Mouse (Mus musculus) skeletal muscle tissue, adult 2 months (tissue): Measurements from ENCODE around the gene Wdr47.
A peak's percentile ranks its signal among the peaks of the same experiment; 100 is the strongest.
"Not testable (repeated sequence)": the region's sequence is repeated elsewhere in the genome, so short reads cannot be mapped to it uniquely, and the experiment has no call there.

Experiments
- DNase-seq: peaks from one replicate; pipeline ENCODE4 v3.0.0-alpha.2; 2012; ENCODE audit warnings: low read depth, low spot score

The Wdr47 gene

DNA sequence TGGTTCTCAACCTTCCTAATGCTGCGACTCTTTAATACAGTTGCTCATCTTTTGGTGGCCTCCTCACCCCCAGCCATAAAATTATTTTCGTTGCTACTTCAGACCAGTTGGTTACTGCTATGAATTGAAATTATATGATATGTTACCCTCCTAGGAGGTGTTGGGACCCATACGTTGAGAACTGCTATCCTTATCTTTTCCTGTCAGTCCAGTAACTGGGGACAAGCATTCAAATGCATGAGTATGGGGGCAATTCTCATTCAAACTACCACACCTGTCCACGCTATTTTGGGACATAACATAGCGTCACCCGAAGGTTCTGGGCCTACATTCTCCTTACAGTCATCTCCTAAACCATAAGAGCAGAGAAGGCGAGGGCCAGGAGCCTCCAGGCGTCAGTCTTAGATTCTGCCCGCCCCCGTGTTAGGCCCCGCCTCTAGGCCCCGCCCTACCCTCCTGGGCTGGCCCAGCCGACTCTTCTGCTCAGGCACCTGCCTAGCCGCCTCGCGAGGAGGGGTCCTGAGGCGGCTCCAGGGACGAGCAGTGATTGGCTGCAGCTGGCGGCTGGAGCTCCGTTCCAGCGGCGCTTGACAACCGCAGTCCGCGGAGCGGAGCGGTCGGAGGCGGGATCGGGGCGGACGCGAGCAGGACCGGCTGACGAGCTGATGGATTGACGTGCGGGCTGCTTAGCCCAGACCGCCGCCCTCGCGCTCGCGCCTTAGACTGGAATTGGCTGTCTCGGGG lies at the start of gene Wdr47:
Gene Wdr47, plus strand, starts transcription at position 494 of the 744 bp plus-strand sequence.
- DNase-seq = peak; percentile 94

DNA sequence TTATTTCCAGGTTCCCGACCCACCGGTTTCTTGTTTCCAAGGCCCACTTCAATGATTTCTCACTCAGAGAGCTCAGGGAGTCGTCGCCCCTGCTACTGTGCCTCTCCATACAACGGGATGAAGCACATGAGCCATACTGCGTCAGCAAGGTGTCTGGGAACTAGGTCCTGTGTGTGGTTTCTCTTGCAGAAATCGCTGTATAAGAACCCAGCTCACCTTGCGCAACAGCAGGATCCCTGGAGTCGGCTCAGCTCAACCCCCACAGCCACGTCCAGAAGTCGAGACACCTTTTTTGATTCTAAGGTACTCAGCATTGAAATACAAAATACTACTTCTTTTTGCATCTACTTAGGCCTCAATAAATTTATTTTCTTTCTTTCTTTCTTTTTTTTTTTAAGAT lies 48.8 kb upstream of the Wdr47 start:
- DNase-seq = no peak

DNA sequence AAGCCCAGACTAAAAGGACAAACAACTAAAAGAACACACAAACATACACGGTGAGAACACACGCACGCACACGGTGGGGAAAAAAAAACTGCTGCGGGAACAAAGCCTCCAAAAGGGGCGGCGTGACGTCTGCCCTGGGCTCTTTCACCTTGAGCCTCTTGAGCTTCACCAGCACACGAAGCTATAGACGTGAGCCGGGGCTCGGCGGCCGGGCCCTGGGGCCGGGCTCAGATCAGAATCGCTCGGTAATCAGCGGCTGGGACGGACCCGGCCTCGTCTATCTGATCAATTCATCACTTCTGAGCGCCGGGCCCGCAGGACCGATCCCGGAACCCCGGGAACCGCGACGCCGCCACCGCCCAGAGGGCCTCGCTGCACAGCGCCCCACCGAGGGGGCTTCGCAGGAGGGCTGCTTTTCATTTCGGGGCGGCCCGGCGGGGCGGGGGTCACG lies 36.9 kb upstream of the Wdr47 start:
- DNase-seq = no peak

DNA sequence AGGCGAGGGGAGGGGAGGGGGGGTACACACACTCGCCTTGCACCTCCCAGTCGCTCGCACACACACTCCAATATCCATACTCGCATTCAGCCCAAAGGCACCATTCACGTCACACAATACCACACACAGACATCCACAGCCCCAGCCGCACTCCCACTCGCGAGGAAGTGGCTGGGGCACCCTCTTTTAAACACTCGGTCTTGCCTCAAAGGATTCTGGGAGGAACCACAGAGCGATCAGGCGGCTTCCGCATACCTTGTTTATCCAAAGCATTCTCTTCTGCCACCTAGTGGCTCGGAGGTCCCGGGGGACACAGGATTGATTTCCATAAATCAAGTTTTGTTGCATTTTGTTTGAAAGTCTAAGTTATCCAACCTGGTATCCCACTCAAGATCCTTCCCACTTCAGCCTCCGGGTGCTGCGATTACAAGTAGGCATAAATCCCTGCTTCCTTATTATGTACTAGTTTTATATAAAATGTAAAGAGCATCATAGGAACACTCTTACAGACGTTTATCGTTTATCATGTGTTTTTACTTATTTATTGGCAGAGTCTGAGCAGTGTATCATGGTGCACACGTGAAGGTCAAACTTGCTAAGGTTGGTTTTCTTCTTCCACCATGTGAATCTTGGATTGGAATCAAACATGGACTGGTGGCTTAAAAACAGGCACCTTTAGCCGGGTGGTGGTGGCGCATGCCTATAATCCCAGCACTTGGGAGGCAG lies 36.3 kb upstream of the Wdr47 start:
- peak; percentile 96 for DNase-seq

DNA sequence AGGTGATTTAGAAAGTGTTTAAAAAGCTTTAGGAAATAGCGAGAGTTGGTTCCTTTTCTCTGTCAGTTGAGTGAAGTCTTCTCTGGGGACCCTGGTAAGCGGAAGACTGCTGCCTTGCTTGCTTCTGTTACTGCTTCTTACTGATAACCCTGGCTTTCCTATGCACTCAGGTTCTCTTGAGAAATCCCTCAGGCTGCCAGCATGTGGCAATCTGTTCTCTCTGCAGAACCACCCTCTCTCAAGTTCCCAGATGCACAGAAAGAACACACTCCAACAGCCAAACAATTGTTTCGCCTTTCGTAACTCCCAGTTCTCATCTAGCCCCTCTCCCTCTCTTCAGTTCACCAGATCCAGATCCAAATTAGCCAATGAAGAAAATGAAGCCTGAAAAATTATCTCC lies 33.2 kb upstream of the Wdr47 start:
- no peak for DNase-seq

DNA sequence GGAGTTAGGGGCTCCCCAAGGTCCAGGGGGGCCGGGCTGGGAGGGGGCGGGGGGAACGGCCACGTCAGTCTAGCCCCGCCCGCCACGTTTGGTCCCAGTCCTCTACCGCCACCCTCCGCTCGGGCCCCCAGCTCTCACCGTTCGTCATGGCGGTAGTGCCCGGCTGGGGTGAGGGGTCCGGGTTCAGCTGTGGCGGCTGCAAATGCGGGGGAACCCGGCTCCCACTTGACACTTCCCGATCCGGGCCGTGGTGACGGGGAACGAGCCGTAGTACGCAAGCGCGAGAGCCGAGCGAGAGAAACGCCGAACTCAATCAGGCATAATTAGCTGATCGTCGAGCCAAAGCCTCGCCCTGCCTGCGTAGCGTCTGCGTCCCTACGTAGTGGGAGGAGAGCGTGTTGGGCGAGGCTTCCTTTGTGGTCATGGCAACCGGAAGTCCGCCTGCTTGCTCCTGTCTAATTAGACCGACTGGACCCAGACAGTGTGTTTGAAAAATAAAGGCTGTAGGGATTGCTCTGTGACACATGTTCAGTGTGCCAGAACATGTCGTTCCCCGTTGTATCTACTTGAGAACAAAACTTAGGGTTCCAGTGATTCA lies 28.8 kb upstream of the Wdr47 start, which contains the start of gene Tmem167b:
Gene Tmem167b, minus strand, starts transcription at position 334 of the 598 bp plus-strand sequence.
- DNase-seq = peak; percentile 97

DNA sequence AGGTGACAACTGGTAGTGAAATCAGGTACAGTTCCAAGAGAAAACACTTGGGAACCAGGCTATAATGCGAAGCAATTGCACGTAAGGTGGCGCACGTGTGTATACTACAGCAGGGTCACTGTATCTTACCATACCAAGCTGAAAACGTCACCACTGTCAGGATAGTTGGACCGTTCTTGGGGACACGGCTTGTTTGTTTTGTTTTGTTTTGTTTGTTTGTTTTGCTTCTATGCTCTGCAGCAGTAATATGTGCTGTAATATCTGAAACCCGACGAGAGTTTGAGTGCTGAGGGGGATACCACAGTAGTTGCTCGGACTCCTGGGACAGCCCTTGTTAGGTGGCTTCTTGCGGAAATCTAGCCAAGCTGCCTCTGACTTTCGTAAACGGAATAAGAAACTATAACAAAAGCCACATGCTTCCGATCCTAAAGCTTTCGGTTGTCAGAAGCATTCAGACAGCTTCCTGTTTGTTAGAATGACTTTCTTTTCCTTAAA lies 28.3 kb upstream of the Wdr47 start:
- DNase-seq = no peak

DNA sequence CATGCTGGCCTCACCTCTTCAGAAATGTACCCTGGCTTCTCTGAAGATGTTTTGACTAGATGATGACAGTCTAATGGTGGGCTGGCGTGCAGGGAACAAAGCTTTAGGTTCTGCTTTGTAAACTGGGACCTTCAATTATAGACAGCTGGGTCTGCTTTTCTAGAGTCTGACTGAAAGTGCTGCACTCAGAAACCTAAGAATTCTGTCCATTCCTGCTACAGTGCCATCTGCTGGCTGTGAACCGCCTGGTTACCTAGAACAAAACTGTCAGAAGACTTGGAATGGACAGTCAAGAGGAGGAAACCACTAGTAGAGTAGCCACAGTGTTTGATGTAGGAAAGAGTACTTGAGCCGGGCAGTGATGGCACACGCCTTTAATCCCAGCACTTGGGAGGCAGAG lies 27.8 kb upstream of the Wdr47 start:
- peak; percentile 65 for DNase-seq

DNA sequence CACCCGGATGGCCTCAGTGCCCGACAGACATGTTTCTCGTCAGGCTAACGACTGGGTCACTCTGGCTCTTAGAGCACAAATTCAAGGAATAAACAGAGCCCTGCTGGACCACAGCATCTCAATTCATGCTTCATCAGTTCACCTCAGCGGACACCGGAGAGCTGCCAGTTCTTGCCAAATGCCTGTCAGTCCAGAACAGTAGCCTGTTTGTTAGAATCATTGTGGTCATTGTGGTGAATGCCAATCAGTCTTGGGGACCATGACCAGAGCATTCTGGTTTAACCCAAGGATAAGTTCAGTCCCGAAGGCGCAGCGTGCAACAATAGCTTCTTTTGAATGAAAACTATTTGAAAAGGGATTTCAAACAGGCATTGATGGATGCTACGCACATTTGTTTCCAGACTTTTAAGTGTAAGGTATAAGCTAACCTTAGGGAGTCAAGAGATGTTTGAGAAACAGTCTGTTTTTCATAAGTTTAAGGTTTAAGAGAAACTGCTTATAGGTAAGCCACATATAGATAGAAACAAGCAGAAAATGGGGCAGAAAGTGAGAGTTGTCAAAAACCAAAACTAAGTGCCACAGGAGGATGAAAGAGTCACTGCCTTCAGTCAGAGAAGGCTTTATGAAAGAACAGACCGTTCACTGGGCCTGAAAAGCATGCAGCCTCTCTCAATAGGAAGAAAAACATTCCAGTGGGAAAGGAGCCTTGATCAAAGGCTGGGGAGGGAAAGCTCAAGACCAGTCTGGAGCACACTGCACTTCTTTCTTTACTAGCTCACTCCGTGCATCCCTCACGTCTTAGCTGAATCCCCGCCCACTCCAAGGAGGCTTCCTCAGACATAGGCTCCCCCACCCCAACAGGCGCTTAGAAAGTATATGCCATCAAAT lies 22.8 kb upstream of the Wdr47 start:
- no peak for DNase-seq

DNA sequence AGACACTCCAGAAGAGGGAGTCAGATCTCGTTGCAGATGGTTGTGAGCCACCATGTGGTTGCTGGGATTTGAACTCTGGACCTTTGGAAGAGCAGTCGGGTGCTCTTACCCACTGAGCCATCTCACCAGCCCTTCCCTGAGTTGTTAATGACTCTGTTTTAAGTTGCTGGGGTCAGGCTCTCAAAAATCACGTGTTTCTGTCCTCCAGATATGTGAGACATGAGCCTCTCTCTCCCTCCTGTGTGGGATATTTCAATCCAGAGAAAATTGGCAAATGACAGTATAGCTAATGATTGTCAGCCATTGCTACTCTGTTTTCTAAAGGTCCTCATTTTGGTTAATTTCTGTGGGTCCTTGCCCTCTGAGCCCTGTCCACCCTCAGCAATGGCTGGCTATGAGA lies 21.4 kb upstream of the Wdr47 start:
- not testable (repeated sequence) for DNase-seq

DNA sequence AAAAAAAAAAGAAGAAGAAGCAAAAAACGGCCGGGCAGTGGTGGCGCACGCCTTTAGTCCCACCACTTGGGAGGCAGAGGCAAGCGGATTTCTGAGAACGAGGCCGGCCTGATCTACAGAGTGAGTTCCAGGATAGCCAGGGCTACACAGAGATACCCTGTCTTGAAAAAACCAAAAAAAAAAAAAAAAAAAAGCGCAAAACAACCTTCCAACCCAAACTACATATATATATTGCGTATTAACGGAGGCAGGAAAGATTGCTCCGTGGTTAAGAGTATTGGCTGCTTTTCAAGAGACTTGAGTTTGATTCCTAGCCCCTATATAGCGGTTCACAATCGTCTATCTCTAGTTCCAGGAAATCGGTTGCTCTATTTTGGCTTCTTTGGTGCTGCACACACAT lies 20.3 kb upstream of the Wdr47 start:
- no peak for DNase-seq

DNA sequence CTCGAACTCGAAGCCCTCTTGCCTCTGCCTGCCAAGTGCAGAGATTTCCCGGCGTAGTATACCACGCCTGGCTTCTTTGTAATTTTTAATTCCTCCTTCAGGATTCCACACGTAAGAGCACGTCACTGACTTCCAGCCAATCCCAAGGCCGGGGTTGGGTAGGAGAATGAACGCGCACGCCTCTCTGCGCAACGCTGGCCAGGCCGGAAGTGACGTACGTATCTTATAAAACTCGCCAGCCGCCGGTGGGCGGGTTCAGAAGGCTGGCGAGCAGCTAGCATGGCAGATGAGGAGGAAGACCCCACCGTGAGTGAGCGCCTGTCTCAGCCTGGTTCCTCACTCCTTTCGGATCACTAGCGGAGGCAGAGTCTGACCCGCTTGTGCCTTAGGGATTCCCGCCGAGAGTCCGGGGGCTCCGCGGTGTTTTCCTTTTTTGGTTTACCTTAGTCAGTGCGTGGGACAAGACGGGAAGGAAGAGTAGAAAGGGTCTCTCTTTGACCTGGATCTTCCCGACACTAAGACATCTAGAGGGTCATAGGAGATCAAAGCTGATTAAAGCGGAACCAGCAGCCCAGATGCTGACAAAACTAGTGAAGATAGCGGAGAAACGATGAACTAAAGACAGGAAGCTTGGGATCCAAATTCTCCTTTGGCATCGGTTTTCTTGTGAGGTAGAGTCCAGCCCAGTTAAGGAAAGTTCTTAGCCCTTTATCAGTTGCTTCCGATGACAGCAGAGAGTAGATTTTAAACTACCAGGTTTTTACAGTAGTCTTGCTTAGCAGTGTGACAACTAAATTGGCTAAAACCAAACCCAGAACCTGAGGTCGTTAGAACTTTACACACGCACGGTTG lies 19.4 kb upstream of the Wdr47 start, which contains the start of gene Taf13:
Gene Taf13, plus strand, starts transcription at position 256 of the 852 bp plus-strand sequence.
- DNase-seq = peak; percentile 98

DNA sequence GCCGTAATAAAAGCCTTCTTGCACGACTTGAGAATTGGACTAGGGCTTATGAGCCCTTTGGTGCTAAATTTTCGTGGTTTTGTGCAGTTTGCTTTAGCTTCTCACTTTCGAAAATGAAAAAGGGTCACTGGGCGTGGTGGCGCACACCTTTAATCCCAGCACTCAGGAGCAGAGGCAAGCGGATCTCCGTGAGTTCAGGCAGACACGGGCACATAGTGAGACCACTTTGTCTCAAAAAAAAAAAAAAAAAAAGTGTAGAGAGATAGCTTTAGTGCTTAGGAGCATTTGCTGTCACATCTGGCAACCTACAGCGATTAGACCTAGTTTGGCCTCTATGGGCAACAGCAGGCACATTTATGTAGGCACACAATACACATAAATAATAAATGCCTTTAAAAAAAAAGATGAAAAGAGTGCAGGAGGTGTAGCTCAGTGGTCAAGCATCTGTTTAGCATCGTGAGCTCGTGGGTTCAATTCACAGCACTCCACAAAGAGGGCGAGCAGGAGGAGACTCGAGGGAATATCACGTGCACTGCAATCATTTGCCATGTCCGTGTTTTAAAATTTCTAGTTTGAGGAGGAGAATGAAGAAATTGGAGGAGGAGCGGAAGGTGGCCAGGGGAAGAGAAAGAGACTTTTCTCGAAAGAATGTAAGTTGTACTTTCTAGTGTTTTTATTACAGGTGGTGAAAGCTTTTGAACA lies 18.6 kb upstream of the Wdr47 start:
- no peak for DNase-seq

DNA sequence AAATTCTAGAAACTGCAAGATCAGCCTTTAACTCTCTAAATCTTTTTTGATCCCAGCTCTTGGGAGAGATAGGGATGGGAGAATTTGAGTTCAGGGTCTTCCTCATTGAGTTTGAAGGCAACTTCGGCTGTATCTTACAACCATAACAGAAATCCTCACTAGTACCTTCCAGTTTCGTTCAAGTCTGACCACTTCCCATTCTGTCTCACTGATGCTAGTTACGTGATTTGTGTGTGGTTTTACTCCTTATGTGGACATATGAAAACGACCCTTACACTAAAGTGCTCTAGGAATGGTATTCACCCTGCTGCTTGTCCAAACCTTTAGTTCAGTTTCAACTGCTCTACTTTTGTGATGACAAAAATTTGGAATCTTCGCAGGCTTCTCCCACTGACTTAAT lies 17.1 kb upstream of the Wdr47 start:
- DNase-seq = no peak

DNA sequence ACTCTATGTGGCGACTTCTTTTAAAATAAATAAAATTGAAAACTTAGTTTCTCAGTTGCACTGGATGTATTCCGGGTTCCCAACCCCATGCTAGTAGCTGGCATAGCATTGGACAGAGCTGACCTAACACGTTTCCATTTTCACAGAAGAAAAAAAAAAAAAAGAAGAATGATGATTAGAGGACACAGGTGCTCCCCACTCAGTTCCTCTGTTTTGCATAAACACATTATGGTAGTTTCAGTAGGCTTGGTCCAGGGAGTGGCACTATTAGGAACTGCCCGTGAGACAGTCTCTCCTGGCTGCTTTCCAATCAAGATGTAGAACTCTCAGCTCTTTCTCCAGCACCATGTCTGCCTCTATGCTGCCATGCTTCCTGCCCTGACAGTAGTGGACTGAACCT lies 6.5 kb upstream of the Wdr47 start:
- DNase-seq = no peak

DNA sequence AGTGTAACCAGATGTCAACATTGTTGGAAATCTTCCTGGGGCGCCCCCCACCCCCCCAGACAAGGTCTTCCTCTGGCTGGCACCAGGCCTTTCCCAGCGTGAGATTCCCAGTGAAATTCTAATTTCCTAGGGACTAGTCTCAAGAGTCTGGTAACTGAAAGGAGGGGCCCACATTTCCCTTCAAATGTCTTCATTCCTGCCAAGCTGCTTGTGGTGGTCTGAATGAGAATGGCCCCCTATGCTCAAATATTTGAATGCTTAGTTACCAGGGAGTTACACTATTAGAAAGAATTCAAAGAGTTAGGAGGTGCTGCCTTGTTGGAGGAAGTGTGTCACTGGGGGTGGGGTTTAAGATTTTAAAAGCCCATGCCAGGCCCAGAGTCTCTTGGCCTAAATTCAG lies 2.6 kb upstream of the Wdr47 start:
- no peak for DNase-seq

DNA sequence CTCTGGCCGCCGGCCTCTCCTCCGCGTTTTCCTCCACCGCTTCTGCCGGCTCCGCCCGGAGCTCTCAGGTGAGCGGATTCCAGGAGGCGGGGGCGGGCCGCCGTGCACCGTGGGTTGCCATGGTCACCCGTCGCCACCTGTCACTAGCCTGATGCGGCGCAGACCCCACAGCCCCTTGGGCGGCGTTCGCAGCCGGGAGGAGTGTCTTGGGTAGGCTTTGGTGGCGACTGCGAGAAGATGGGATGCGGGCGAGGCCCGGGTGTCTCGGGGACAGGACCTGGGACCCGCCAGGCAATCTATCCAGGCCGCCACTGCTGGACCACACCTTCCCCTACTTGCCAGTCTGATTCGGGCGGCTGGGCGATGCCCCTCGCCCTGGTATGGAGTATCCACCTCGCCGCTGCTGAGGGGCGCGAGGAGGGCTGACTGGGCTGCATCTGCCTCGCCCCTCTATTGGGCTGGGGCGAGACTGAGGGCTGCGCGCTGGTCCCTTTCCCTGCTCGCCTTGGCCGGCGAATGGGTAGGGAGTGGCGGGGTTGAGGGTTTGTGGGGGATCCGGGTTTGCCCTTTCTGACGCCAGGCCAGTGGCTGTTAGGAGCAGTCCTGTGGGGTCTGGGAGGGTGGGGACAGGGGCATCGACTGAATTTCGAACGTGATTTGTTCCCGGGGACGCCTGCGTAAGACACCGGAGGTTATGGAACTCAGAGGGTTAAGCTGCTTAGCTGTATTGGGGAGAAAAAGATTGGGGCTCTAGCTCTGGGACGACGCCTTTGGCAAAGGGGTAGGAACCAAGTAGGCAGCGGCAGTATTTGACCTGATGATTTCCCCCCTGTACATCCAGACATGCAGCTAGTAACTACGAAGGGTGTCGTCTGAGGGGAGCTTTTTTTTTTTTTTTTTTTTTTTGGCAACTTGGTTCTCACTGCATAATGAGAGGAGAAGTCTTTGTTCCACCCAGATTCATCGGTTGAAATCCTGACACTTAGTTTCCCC lies 747 bp downstream of the Wdr47 start:
- DNase-seq = no peak

DNA sequence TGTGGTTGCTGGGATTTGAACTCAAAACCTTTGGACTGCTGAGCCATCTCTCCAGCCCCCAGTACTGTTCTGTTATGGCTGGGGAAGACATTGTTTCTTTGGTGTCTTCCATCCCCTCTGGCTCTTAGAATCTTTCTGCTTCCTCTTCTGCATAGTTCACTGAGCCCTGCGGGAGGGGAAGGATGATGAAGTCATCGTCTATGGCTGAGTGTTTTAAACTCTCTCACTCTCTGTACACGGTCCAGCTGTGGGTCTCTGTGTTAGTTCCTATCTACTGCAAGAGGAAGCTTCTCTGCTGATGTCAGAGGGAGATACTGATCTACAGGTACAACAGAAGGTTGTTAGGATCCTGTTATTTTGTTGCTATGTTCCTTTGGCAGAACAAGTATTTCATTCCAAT lies 17.8 kb downstream of the Wdr47 start:
- DNase-seq = no peak

DNA sequence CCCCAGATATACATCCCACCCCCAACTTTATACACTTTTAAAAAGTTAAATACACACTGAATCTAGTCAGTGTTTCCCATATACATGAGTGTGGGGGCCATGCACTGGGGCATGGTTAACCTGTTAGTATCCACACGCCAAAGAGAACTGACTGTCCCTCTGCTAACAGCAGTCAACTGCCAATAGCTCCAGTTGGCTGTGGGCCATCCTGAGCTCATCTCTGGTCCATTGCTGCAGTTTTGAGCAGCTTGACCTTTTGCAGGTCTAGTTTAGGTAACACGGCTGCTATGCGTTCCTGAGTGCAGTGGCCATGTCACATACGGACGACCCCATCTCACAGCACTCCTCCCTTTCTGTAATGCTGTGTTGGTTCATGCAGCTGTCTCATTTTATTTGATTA lies 43.7 kb downstream of the Wdr47 start:
- no peak for DNase-seq
